Mouse (Mus musculus) liver, embryonic 14.5 days (tissue): ENCODE results near the gene Scpep1.

Experiments
- CTCF ChIP-seq: IDR thresholded peaks from 2 replicates; pipeline ENCODE4 v1.5.1; 2016; ENCODE audit warnings: antibody characterized with exemption, low read depth, control low read depth
- EP300 ChIP-seq: IDR thresholded peaks from 2 replicates; pipeline ENCODE4 v1.6.1; 2016; ENCODE audit warnings: antibody characterized with exemption, low read depth

GRCm38 (mm10) chr11:88931692-88932530 lies 23.4 kb downstream of the Scpep1 start:
- TF ChIP-seq EP300 (no peak), CTCF (no peak)
